Mouse (Mus musculus) layer of hippocampus, adult 2 months (tissue): ENCODE measurements at regions not wholly inside any gene's neighbourhood (a gene's known extent, or its start where the extent isn't known, plus 50 kb on each side); places are given as distances from the start of the nearest gene placed in this dataset.
A peak's percentile ranks its signal among the peaks of the same experiment; 100 is the strongest.

Experiments
- DNase-seq, 2 experiments: peaks; one replicate each; pipeline ENCODE4 v3.0.0; 2022; ENCODE audit warnings: low spot score in 2 of 2
- H3K27ac ChIP-seq: fragments of 200-600 bp; 2 replicates; pipeline ENCODE4 v1.8.1; 2022
- H3K4me3 ChIP-seq: fragments of 200-600 bp; 2 replicates; pipeline ENCODE4 v1.8.1; 2022; ENCODE audit warnings: mild to moderate bottlenecking
- CTCF ChIP-seq: fragments of 200-600 bp; conservative IDR thresholded peaks from 2 replicates; pipeline ENCODE4 v1.8.1; 2022; ENCODE audit warnings: antibody characterized with exemption, mild to moderate bottlenecking, moderate library complexity

DNA sequence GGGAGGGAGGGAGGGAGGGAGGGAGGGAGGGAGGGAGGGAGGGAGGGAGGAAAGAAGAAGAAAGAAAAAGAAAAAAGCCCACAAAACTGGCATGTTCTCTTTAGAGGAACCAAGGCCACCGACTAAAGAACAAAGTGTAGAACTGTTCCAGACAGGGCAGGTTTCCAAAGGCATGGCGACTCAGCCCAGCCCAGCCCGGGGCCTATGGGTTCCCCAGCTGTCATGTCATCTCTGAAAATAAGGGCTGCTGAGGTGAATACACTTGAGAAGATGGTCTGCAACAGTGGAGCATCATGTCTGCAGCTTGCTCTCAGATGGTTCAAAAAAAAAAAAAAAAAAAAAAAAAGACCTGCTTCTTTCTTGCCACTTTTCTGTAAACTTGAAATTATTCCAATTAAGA is 639.8 kb downstream of the 1700064H15Rik start:
- no peak for DNase-seq
- Histone ChIP-seq H3K27ac (no peak overlapping the region), H3K4me3 (no peak overlapping the region)
- TF ChIP-seq CTCF: no peak

- Histone ChIP-seq H3K4me3 (peak overlapping the region; percentile 4; the same call in 1 of the 2 replicates), H3K27ac (0 out of 2 replicates have a peak overlapping the region, but pooled peaks have one; percentile 7)
- no peak for TF ChIP-seq CTCF
- peak in 1 of 2 experiments; percentile 25 for DNase-seq
Observed at GRCm38 (mm10) chr3:18989577-18990240, 638.8 kb downstream of the 1700064H15Rik start.

DNA sequence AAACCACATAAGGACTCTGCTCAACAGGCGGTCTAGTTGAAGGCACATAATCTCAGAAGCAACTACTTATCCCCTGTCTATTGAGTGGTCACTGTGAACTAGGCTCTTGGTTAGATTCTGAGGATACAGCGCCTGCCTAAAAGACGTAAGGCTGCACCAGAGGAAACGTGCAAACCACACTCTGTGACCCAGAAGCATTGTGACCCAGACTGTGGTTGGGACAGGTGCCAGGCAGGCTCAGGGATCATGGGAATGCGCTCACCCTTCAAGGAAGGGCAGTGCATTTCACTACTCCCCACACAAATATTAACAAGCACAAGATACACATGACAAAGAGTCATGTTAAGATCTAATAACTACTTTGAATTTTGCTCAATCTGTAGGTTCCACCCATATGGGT is 628.3 kb downstream of the 1700064H15Rik start:
- TF ChIP-seq CTCF: no peak
- Histone ChIP-seq H3K4me3 (no peak overlapping the region), H3K27ac (no peak overlapping the region)
- DNase-seq: no peak

DNA sequence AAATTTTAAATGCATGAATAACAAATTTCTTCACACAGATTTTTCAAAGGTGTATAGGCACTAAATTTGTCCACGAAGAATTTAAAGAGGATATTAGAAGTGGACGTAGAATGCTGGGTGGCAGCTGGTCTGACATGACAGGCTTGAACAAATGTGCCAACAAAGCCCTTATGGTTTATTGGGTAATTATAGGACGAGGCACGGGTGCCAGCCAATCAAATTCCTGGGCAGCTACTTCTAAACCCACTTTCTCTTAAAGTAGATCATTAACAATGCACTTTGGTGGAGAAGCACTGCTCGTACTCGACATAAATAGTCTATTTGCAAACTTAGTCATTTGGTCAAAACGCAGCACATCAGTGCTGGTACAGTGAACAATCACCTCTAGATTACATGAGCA is 626.4 kb downstream of the 1700064H15Rik start:
- Histone ChIP-seq H3K4me3 (no peak overlapping the region), H3K27ac (no peak overlapping the region)
- TF ChIP-seq CTCF: no peak
- no peak for DNase-seq

GRCm38 (mm10) chr3:19004792-19005191 is 623.7 kb downstream of the 1700064H15Rik start:
- no peak overlapping the region for H3K4me3 ChIP-seq
- no peak overlapping the region for H3K27ac ChIP-seq
- DNase-seq: no peak
- no peak for TF ChIP-seq CTCF

- TF ChIP-seq CTCF: no peak
- Histone ChIP-seq H3K27ac (no peak overlapping the region), H3K4me3 (no peak overlapping the region)
- no peak for DNase-seq
Observed at GRCm38 (mm10) chr3:19044566-19044965, 583.9 kb downstream of the 1700064H15Rik start.

DNA sequence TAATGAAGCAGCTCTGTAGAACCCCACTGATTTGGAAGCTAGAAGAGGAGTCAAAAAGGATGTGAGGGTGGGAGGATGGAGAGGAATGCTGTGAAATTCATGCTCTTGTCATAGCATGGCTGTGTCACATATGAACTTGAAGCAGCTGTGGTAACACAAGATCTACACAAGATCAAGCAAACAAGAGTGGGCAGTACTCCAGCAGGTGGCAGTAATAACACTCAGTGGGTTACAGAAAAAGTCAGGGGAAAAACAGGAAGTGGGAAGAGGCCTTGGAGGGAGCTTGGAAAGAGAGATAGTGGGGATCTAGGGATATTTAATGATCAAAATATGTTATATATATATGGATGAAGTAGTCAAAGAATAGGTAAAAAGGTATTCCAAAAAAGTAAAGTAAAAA is 582.5 kb downstream of the 1700064H15Rik start:
- no peak overlapping the region for H3K4me3 ChIP-seq
- no peak for DNase-seq
- H3K27ac ChIP-seq: no peak overlapping the region
- TF ChIP-seq CTCF: peak; percentile 35; the same call in 1 of the 2 replicates

DNA sequence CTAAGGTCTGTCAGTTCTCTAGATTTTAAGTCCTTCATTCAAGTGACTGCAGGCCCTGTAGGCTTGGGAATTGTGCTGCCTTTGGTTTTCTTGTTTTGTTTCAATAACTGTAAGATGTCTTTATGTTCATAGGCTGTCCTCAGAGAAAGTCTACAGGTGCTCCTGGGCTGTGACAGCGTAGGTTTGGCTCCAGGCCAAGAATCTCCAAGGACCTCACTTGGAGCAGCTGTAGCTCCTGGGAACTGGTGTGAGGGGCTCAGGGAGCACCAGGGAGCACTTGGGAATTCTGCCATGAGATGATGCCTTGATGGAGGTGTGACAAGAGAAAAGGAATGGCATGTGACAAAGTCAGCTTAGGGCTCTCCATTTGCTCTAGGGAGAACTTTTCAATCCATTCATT is 581.9 kb downstream of the 1700064H15Rik start:
- Histone ChIP-seq H3K27ac (no peak overlapping the region), H3K4me3 (no peak overlapping the region)
- DNase-seq: no peak
- no peak for TF ChIP-seq CTCF

DNA sequence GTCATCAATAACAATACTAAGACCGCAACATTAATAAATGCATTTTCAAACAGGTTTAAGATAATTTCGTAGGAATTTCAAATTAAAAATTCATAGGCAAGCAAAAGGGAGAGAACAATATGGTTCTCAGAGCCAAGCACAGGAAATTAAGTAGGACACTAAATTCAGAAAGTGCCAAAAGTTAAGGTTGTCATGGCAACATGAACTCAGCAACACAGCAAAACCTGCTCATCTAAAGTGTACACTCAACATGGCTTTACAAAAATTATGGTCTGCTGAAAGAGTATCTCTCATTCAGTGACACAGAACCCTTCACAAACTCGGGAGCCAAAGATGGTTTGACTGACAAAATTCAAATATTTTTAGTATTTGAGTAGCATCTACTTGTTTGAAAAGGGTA is 572.5 kb downstream of the 1700064H15Rik start:
- no peak for TF ChIP-seq CTCF
- peak; percentile 51 to 59 for DNase-seq
- Histone ChIP-seq H3K4me3 (no peak overlapping the region), H3K27ac (peak overlapping the region; percentile 88)

DNA sequence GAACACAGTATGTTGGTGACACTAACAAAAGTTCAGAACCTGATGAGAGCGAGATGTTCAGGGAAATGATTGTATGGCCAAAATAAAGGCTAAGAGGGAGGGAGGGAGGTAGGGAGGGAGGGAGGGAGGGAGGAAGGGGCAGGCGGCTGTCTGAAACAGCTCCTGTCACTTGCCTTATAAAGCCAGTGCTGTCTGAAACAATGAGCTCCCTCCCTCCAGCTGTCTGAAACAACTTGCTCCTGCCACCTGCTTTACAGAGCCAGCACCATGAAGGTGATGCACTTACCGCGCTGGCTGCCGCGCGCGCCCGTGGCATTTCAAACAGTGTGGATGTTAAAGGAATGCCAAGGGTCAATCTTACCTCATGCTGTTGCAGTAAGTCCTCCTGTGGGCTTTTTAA is 571.9 kb downstream of the 1700064H15Rik start:
- DNase-seq: no peak
- TF ChIP-seq CTCF: no peak
- no peak overlapping the region for H3K4me3 ChIP-seq
- H3K27ac ChIP-seq: peak overlapping the region; percentile 88

GRCm38 (mm10) chr3:19059906-19060870 is 568.3 kb downstream of the 1700064H15Rik start:
- no peak for DNase-seq
- no peak overlapping the region for H3K4me3 ChIP-seq
- TF ChIP-seq CTCF: no peak
- peak overlapping the region; percentile 46; the same call in 1 of the 2 replicates for H3K27ac ChIP-seq

DNA sequence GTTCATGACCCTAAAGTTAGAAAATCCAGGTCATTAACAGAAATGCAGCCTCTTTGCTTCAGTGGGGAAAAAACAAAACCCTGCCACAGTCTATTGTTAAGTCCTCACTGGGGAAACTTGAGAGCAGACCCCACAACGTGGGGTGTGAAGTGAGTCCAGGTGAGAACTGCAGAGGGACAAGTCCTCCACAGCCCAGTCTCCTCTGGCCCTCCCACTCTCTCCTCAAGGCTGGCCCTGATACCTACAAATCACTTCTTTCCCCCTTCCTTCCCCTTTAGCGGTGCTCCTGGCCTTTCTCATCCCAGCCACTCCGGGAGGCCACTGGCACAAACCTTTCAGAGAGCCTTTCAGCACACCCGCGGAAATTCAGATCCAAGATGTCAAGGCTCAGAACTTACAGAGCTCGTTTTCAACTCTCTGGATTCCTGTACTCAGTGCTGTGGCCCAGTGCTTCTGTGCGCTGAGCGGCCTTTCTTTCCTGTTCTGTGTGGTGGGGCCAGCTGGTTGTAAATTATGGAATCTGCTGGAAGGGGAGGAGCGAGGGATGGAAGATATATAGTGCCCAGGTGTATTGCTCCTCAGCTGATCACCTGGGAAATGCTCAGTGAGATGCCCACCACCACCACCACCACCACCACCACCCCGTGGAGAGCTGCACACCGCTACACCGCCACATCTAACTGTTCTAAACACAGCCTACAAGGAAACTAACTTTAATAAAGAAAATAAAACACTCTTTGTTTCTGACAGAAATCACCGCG is 566.8 kb downstream of the 1700064H15Rik start:
- Histone ChIP-seq H3K4me3 (no peak overlapping the region), H3K27ac (peak overlapping the region; percentile 48)
- no peak for TF ChIP-seq CTCF
- no peak for DNase-seq
